Mouse (Mus musculus): Measurements from ENCODE around the gene Ndufa8. TPM values are rescaled to one million over a fixed set of nuclear protein-coding genes. Genes with fewer than 3 reads are reported as not detected.

The Ndufa8 gene
- polyA plus RNA-seq, 1 experiment from 2014 or later, result 252 TPM

DNA sequence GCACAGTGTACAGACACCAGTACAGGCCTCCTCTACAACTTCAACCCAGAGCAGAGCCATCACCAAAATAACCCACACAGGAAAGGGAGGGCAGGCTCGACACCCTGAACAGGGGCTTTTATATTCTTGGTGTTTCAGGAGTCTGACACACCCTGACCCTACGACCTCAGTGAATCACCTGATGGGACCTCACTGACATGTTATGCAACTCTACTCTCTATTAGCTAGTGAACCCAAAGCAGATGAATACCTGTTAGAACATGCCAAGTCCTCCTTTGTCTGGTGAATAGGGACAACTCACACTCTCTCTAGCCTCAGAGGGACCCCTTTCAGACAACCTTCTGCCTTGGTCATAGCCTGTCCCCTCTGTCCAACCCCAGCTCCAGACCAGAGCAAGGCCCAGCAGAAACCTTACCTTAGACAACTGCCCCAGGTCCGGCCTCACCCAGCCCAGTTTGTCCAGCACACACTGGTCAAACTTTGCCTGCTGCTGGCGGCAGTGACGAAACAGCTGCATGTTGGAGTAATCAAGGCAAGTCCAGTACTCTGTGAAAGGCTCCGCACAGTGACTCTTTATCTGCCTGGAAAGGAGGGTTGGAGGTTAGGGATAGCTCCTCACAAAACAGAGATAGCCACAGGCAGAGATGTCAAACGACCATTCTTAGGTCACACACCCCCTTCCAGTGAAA lies 9.8 kb downstream of the Ndufa8 start:
- no peak overlapping the region for H3K27ac ChIP-seq
- peaks cover 64% of the 10 kb centered on the region for H3K36me3 ChIP-seq
- H3K9ac ChIP-seq, result no peak overlapping the region
- H3K4me2 ChIP-seq, result no peak overlapping the region
- H3K27me3 ChIP-seq, result no peaks in the 10 kb centered on the region
- WGBS, result 81% methylated on average over 7 of the region's 7 CpGs
- no peaks in the 10 kb centered on the region for H3K9me3 ChIP-seq (replicated peaks)
- H3K4me1 ChIP-seq, result peaks cover 27% of the 10 kb centered on the region
- no peak overlapping the region for H3K4me3 ChIP-seq (replicated peaks)
- ATAC-seq (replicated peaks; ENCODE audit: low FRiP score), result no peak

- 0 out of 2 replicates have a peak, but pooled peaks have one; percentile 49 for ATAC-seq (replicated peaks; ENCODE audit: low FRiP score)
- Histone ChIP-seq H3K27ac (peak overlapping the region; percentile 68), H3K27me3 (no peaks in the 10 kb centered on the region), H3K4me3 (replicated peaks) (no peak overlapping the region), H3K9ac (no peak overlapping the region), H3K4me1 (peaks cover 19% of the 10 kb centered on the region), H3K4me2 (no peak overlapping the region), H3K36me3 (peaks cover 49% of the 10 kb centered on the region), H3K9me3 (replicated peaks) (no peaks in the 10 kb centered on the region)
- WGBS, result 45% methylated on average over 11 of the region's 11 CpGs
These were observed 13.7 kb downstream of the Ndufa8 start for GRCm38 (mm10) chr2:36035413-36036081.

- ATAC-seq (replicated peaks; ENCODE audit: low FRiP score), result no peak
- Histone ChIP-seq H3K36me3 (peaks cover 49% of the 10 kb centered on the region), H3K27me3 (no peaks in the 10 kb centered on the region), H3K9me3 (replicated peaks) (no peaks in the 10 kb centered on the region), H3K9ac (no peak overlapping the region), H3K4me1 (peaks cover 19% of the 10 kb centered on the region), H3K27ac (peak overlapping the region; percentile 68; the same call in 1 of the 2 replicates), H3K4me2 (no peak overlapping the region), H3K4me3 (replicated peaks) (no peak overlapping the region)
- WGBS, result 74% methylated on average over 7 of the region's 7 CpGs
These were observed 14.3 kb downstream of the Ndufa8 start for GRCm38 (mm10) chr2:36034898-36035297.

GRCm38 (mm10) chr2:36033966-36034365 lies 15.2 kb downstream of the Ndufa8 start:
- Histone ChIP-seq H3K9ac (no peak overlapping the region), H3K27me3 (no peaks in the 10 kb centered on the region), H3K27ac (no peak overlapping the region), H3K4me3 (replicated peaks) (no peak overlapping the region), H3K9me3 (replicated peaks) (no peaks in the 10 kb centered on the region), H3K4me1 (peaks cover 19% of the 10 kb centered on the region), H3K36me3 (peaks cover 42% of the 10 kb centered on the region), H3K4me2 (no peak overlapping the region)
- ATAC-seq (replicated peaks; ENCODE audit: low FRiP score), result no peak
- 76% methylated on average over 7 of the region's 7 CpGs for WGBS

DNA sequence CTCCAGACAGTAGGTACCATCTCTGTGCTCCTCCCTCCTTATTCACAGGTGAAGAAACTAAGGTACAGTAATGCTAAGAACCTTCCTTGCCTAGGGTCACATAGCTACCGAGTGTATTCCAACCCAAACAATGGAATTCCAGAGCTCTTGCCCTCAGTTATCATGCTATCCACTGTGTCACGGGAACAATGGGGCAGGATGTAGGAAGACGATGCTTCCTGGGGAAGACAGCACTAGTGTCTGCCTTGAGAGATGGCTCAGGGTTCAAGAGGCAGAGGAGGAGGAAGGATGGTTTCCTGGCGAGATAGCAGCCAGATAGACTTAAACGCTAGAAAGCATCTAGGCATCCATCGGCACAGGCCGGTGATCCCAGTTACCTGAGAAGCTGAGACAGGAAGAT lies 16.3 kb downstream of the Ndufa8 start:
- peaks cover 33% of the 10 kb centered on the region for H3K36me3 ChIP-seq
- WGBS, result 77% methylated on average over 7 of the region's 7 CpGs
- H3K27ac ChIP-seq, result no peak overlapping the region
- H3K4me2 ChIP-seq, result no peak overlapping the region
- no peaks in the 10 kb centered on the region for H3K9me3 ChIP-seq (replicated peaks)
- H3K4me3 ChIP-seq (replicated peaks), result no peak overlapping the region
- no peak for ATAC-seq (replicated peaks; ENCODE audit: low FRiP score)
- H3K9ac ChIP-seq, result no peak overlapping the region
- no peaks in the 10 kb centered on the region for H3K27me3 ChIP-seq
- peaks cover 19% of the 10 kb centered on the region for H3K4me1 ChIP-seq

DNA sequence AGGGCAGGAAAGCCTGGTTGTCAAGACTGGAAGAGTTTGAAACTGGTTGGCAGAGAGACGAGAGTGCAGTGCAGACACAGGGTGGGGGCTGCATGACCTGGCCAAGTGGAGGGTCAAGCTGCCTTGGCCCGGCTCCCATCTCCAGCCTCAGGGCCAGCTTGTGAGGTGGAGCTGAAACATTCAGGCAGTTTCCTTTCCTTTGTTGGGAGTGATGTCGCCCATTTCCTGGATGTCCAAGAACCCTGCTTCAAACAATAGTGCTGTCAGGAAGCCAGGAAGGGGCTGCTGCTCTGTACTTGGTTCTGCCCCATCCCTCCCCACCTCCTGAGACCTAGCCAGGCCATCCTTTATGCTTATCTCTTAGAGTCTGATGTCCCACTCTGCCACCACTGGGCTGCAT lies 25.9 kb downstream of the Ndufa8 start:
- H3K9ac ChIP-seq, result no peak overlapping the region
- no peak overlapping the region for H3K27ac ChIP-seq
- H3K4me1 ChIP-seq, result peaks cover 9% of the 10 kb centered on the region
- peaks cover 16% of the 10 kb centered on the region for H3K27me3 ChIP-seq
- H3K36me3 ChIP-seq, result no peaks in the 10 kb centered on the region
- H3K9me3 ChIP-seq (replicated peaks), result no peaks in the 10 kb centered on the region
- no peak overlapping the region for H3K4me3 ChIP-seq (replicated peaks)
- WGBS, result 40% methylated on average over 3 of the region's 3 CpGs
- 0 out of 2 replicates have a peak, but pooled peaks have one; percentile 34 for ATAC-seq (replicated peaks; ENCODE audit: low FRiP score)
- H3K4me2 ChIP-seq, result no peak overlapping the region

DNA sequence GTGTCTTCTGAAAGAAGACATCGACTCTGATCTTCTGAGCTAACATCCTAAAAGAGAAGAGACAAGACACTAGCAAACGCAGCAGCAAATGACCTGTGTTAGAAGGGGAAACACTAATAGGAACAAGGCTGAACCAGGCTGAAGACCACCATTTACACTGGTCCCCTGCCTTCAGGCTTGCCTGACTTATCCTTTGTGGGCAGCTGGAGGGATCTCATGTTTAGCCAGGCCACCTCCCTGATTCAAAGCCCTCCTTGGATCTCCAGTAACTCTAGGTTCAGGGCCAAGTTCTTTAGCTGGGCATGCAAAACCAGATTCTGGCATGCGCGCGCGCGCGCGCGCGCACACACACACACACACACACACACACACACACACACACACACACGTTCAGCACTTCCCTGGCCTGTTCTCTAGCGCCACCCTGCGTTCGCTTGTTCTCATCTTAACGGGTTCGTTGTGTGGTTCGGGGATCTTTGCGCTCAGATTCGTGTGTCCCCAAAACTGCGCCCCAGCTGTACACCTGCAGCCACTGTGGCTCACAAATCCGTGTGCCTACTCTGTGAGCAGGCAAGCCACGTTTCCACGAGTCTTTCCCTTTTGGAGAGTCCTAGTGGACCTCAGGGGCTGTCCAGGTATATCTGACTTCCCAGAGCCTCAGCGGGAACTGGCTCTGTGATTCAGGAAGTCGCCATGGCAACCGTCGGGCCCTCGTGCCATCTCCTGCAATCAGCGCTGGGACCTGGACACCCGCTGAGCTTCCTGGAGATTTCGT lies 27.6 kb downstream of the Ndufa8 start:
- Histone ChIP-seq H3K27ac (no peak overlapping the region), H3K4me3 (replicated peaks) (peak overlapping the region; percentile 36), H3K9ac (no peak overlapping the region), H3K4me2 (peak overlapping the region; percentile 63), H3K9me3 (replicated peaks) (no peaks in the 10 kb centered on the region), H3K36me3 (no peaks in the 10 kb centered on the region), H3K27me3 (peaks cover 16% of the 10 kb centered on the region), H3K4me1 (peaks cover 9% of the 10 kb centered on the region)
- peak; percentile 78 for ATAC-seq (replicated peaks; ENCODE audit: low FRiP score)
- WGBS, result 9% methylated on average over 32 of the region's 32 CpGs

DNA sequence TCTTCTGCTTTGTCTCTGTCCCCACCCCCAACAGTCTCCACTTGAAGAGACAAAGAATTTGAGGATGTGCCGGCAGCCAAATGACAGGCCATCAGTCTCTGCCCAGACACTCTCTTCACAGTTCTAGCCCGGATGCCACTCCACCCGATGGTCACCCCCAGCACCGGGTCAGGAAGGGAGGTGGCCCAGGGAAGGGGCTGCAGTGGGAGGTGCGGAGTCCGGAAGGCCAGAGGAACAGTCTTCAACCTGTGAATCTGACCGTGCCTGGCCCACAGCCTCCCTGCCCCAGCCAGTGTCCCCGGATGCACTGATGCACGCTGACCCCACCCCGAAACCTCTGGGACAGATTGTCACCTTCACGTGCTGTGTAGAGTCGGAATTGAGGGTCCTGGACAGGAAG lies 36.2 kb downstream of the Ndufa8 start:
- no peak overlapping the region for H3K9ac ChIP-seq
- 0 out of 2 replicates have a peak, but pooled peaks have one; percentile 33 for ATAC-seq (replicated peaks; ENCODE audit: low FRiP score)
- no peak overlapping the region for H3K4me2 ChIP-seq
- peaks cover 20% of the 10 kb centered on the region for H3K4me1 ChIP-seq
- H3K4me3 ChIP-seq (replicated peaks), result no peak overlapping the region
- H3K27ac ChIP-seq, result no peak overlapping the region
- H3K36me3 ChIP-seq, result no peaks in the 10 kb centered on the region
- no peaks in the 10 kb centered on the region for H3K9me3 ChIP-seq (replicated peaks)
- peaks cover 35% of the 10 kb centered on the region for H3K27me3 ChIP-seq
- 41% methylated on average over 12 of the region's 12 CpGs for WGBS

- Histone ChIP-seq H3K27me3 (peaks cover 35% of the 10 kb centered on the region), H3K4me3 (replicated peaks) (peak overlapping the region; percentile 48), H3K36me3 (no peaks in the 10 kb centered on the region), H3K9ac (peak overlapping the region; percentile 27), H3K27ac (no peak overlapping the region), H3K4me2 (peak overlapping the region; percentile 82), H3K9me3 (replicated peaks) (no peaks in the 10 kb centered on the region), H3K4me1 (peaks cover 20% of the 10 kb centered on the region)
- under 1% methylated on average over 44 of the region's 44 CpGs for WGBS
- ATAC-seq (replicated peaks; ENCODE audit: low FRiP score), result peak; percentile 33; the same call in 1 of the 2 replicates
These were observed 37.8 kb downstream of the Ndufa8 start for GRCm38 (mm10) chr2:36011331-36011825.

DNA sequence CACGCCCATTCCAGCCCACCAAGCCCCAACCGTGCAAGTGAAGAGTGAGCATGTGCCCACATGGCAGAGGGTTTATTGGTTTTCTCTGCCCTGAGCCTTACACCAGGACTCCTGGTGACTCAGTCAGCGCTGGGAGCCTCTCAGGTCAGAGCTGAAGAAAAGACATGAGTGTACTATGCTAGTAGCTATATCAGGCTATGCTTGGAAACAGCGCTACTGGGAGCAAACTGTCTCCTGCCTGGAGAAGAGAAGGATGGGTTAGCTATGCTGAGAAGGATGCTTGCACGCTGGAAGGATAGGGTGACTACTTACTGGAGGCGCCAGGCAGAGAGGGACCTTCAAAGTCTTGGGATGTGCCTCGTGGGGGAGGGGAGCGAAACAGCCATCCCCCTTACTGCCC lies 38.6 kb downstream of the Ndufa8 start:
- Histone ChIP-seq H3K36me3 (no peaks in the 10 kb centered on the region), H3K9me3 (replicated peaks) (no peaks in the 10 kb centered on the region), H3K4me1 (peaks cover 20% of the 10 kb centered on the region), H3K27me3 (peaks cover 35% of the 10 kb centered on the region), H3K4me2 (peak overlapping the region; percentile 82), H3K27ac (no peak overlapping the region), H3K9ac (no peak overlapping the region), H3K4me3 (replicated peaks) (peak overlapping the region; percentile 48; the same call in 1 of the 2 replicates)
- WGBS, result 54% methylated on average over 8 of the region's 8 CpGs
- ATAC-seq (replicated peaks; ENCODE audit: low FRiP score), result peak; percentile 3; the same call in 1 of the 2 replicates

DNA sequence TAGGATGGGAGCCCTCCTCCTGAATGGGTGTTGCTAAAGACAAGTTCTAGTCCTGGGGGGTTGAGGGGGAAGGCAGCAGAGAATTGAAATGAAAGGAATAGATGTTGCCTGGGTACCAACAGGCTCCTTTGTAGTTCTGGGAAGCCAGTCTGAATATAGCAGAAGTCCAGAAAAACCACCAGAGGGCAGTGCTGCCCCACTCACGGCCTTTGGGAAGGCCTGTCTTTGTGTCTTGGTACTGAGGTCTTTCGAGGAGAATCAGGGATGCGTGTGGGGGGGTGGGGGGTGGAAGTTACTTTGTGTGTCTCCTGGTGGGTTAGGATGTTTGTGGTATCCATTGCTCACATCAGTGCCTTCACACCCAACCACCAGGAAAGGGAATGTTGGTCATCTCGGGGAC lies 39.8 kb downstream of the Ndufa8 start:
- WGBS, result 18% methylated on average over 4 of the region's 4 CpGs
- Histone ChIP-seq H3K27me3 (peaks cover 37% of the 10 kb centered on the region), H3K4me1 (peaks cover 20% of the 10 kb centered on the region), H3K4me2 (no peak overlapping the region), H3K4me3 (replicated peaks) (no peak overlapping the region), H3K27ac (no peak overlapping the region), H3K9ac (no peak overlapping the region), H3K9me3 (replicated peaks) (no peaks in the 10 kb centered on the region), H3K36me3 (no peaks in the 10 kb centered on the region)
- no peak for ATAC-seq (replicated peaks; ENCODE audit: low FRiP score)

- Histone ChIP-seq H3K9ac (no peak overlapping the region), H3K4me3 (replicated peaks) (no peak overlapping the region), H3K9me3 (replicated peaks) (no peaks in the 10 kb centered on the region), H3K27ac (no peak overlapping the region), H3K27me3 (peaks cover 41% of the 10 kb centered on the region), H3K36me3 (no peaks in the 10 kb centered on the region), H3K4me1 (peaks cover 20% of the 10 kb centered on the region), H3K4me2 (no peak overlapping the region)
- WGBS, result 33% methylated on average over 1 of the region's 1 CpGs
- ATAC-seq (replicated peaks; ENCODE audit: low FRiP score), result no peak
These were observed 41.1 kb downstream of the Ndufa8 start for GRCm38 (mm10) chr2:36008071-36008470.

Measured in kidney, embryonic 15.5 days (tissue).